ENCODE assay signal across 8 mouse cellular contexts in genomic region chr9:15301399-15301798, GRCm38 (mm10). TPM values are rescaled to one million over a fixed set of nuclear protein-coding genes. Genes with fewer than 3 reads are reported as not detected.
A peak's percentile ranks its signal among the peaks of the same experiment; 100 is the strongest.
DNase-seq lines count a peak whose midpoint lies in the region; ATAC-seq and TF ChIP-seq lines count a peak whose summit lies in the region.

No protein-coding gene starts in this region.

- H3K9ac ChIP-seq in heart, embryonic 12.5 days = no peak overlapping the region
- H3K9ac ChIP-seq in kidney, postnatal 0 days (ENCODE audit: low read depth, low read length) = 0 out of 2 replicates have a peak overlapping the region, but pooled peaks have one; percentile 18

- H3K4me1 ChIP-seq in heart, embryonic 12.5 days (replicated peaks) = peaks cover 3% of the 10 kb centered on the region; the same call in 1 of the 2 replicates
- H3K4me1 ChIP-seq in kidney, postnatal 0 days (replicated peaks; ENCODE audit: insufficient read depth, low read length) = no peaks in the 10 kb centered on the region

- TF ChIP-seq CTCF in kidney, postnatal 0 days (IDR thresholded peaks at IDR 0.05; ENCODE audit: low read depth) = no peak

- H3K27ac ChIP-seq in heart, embryonic 12.5 days (ENCODE audit: poor library complexity, severe bottlenecking) = peak overlapping the region; percentile 77
- H3K27ac ChIP-seq in kidney, postnatal 0 days = peak overlapping the region; percentile 72

- WGBS in heart, embryonic 12.5 days = 48% methylated on average over 6 of the region's 6 CpGs
- 9% methylated on average over 6 of the region's 6 CpGs for WGBS in kidney, postnatal 0 days

- peak; percentile 86 to 94 for DNase-seq in adrenal gland, adult (ENCODE audit: inconsistent age in 2 of 2, low spot score in 1 of 2)
- DNase-seq in adrenal gland, postnatal 4 days (ENCODE audit: low spot score in 2 of 2) = no peak
- peak; percentile 51 for DNase-seq in adrenal gland, postnatal 25 days
- DNase-seq in kidney, postnatal 0 days (ENCODE audit: low spot score) = peak; percentile 66
- peak; percentile 63 for DNase-seq in lung, postnatal 10 days
- no peak for DNase-seq in urinary bladder, adult 2 months (ENCODE audit: low spot score)
- no peak for DNase-seq in spleen, postnatal 4 days (ENCODE audit: low spot score in 2 of 2)

- H3K36me3 ChIP-seq in heart, embryonic 12.5 days = no peaks in the 10 kb centered on the region
- no peaks in the 10 kb centered on the region for H3K36me3 ChIP-seq in kidney, postnatal 0 days (ENCODE audit: insufficient read depth, low read length)

- no peaks in the 10 kb centered on the region for H3K27me3 ChIP-seq in heart, embryonic 12.5 days (replicated peaks)
- no peaks in the 10 kb centered on the region for H3K27me3 ChIP-seq in kidney, postnatal 0 days (ENCODE audit: insufficient read depth, low read length)

- peak; percentile 27; the same call in 1 of the 2 replicates for ATAC-seq in heart, embryonic 12.5 days (ENCODE audit: insufficient number of reproducible peaks, low FRiP score)
- peak; percentile 75 for ATAC-seq in kidney, postnatal 0 days (replicated peaks; ENCODE audit: low FRiP score, low read depth)

- no peaks in the 10 kb centered on the region for H3K9me3 ChIP-seq in heart, embryonic 12.5 days (replicated peaks)
- H3K9me3 ChIP-seq in kidney, postnatal 0 days (replicated peaks; ENCODE audit: low read length) = no peaks in the 10 kb centered on the region

- no peak overlapping the region for H3K4me2 ChIP-seq in heart, embryonic 12.5 days
- no peak overlapping the region for H3K4me2 ChIP-seq in kidney, postnatal 0 days (ENCODE audit: low read length)

- H3K4me3 ChIP-seq in heart, embryonic 12.5 days = no peak overlapping the region
- no peak overlapping the region for H3K4me3 ChIP-seq in kidney, postnatal 0 days (replicated peaks; ENCODE audit: low read depth, low read length)

RNA-seq across cellular contexts. Expression of gene Taf1d, which starts 4.6 kb away (rescaled TPM):
- total RNA-seq in adrenal gland, postnatal 4 days (2021) = 100 to 1,000 TPM; 121 to 148 TPM
- 129 and 161 TPM in 2 replicates for total RNA-seq in adrenal gland, postnatal 25 days (2021)
- polyA plus RNA-seq in heart, embryonic 12.5 days (2016; fragmentation: Nextera tagmentation; extraction: Ambion mirVana) = 44.8 and 48.2 TPM in 2 replicates
- 66.9 and 72.6 TPM in 2 replicates for polyA plus RNA-seq in kidney, postnatal 0 days (2015; fragmentation: Nextera tagmentation; extraction: Ambion mirVana)
- 55.9 and 65.1 TPM in 2 replicates for polyA plus RNA-seq in urinary bladder, adult 2 months (2012; rRNA removed)

RNA-seq across cellular contexts. Expression of gene 4931406C07Rik, which starts 4.8 kb away (rescaled TPM):
- 10 to 100 TPM; 68.9 to 71.8 TPM for total RNA-seq in adrenal gland, postnatal 4 days (2021)
- total RNA-seq in adrenal gland, postnatal 25 days (2021) = 102 and 104 TPM in 2 replicates
- 6.2 and 6.3 TPM in 2 replicates for polyA plus RNA-seq in heart, embryonic 12.5 days (2016; fragmentation: Nextera tagmentation; extraction: Ambion mirVana)
- polyA plus RNA-seq in kidney, postnatal 0 days (2015; fragmentation: Nextera tagmentation; extraction: Ambion mirVana) = 55.2 and 58.6 TPM in 2 replicates
- 50.2 and 50.7 TPM in 2 replicates for polyA plus RNA-seq in urinary bladder, adult 2 months (2012; rRNA removed)

RNA-seq across cellular contexts. Expression of gene Med17, which starts 21.7 kb away (rescaled TPM):
- total RNA-seq in adrenal gland, postnatal 4 days (2021) = 10 to 100 TPM; 46.9 to 51.3 TPM
- total RNA-seq in adrenal gland, postnatal 25 days (2021) = 21.8 and 43.0 TPM in 2 replicates
- 20.6 and 23.6 TPM in 2 replicates for polyA plus RNA-seq in heart, embryonic 12.5 days (2016; fragmentation: Nextera tagmentation; extraction: Ambion mirVana)
- polyA plus RNA-seq in kidney, postnatal 0 days (2015; fragmentation: Nextera tagmentation; extraction: Ambion mirVana) = 30.9 and 36.2 TPM in 2 replicates
- 35.6 and 42.1 TPM in 2 replicates for polyA plus RNA-seq in urinary bladder, adult 2 months (2012; rRNA removed)

RNA-seq across cellular contexts. Expression of gene Cep295, which starts 56.2 kb away (rescaled TPM):
- 10 to 100 TPM; 25.5 to 27.4 TPM for total RNA-seq in adrenal gland, postnatal 4 days (2021)
- 18.7 and 19.2 TPM in 2 replicates for total RNA-seq in adrenal gland, postnatal 25 days (2021)
- 14.8 and 15.5 TPM in 2 replicates for polyA plus RNA-seq in heart, embryonic 12.5 days (2016; fragmentation: Nextera tagmentation; extraction: Ambion mirVana)
- polyA plus RNA-seq in kidney, postnatal 0 days (2015; fragmentation: Nextera tagmentation; extraction: Ambion mirVana) = 7.4 and 8.7 TPM in 2 replicates
- 12.1 and 13.7 TPM in 2 replicates for polyA plus RNA-seq in urinary bladder, adult 2 months (2012; rRNA removed)

Comparison
In these comparisons a context has a peak if more than half of its experiments do, and no peak if none do; other contexts are left out.
1. DNase-seq: peak in adrenal gland, adult (2 of 2), adrenal gland, postnatal 25 days (single experiment), kidney, postnatal 0 days (single experiment) and lung, postnatal 10 days (single experiment); none in adrenal gland, postnatal 4 days (0 of 2), urinary bladder, adult 2 months (single experiment) and spleen, postnatal 4 days (0 of 2).